Mouse (Mus musculus) megakaryocyte, embryonic 14.5 days (primary cell): ENCODE measurements around the gene Usp46. TPM values are rescaled to one million over a fixed set of nuclear protein-coding genes. Genes with fewer than 3 reads are reported as not detected.

Experiments used
- H3K27me3 ChIP-seq: replicated peaks from 2 replicates; pipeline ENCODE3; 2012; ENCODE audit warnings: inconsistent platforms
- H3K36me3 ChIP-seq: replicated peaks from 2 replicates; pipeline ENCODE3; 2012; ENCODE audit warnings: low read length, inconsistent platforms, mixed read lengths
- H3K4me1 ChIP-seq: 2 replicates; pipeline ENCODE4 v1.6.1; 2012; ENCODE audit warnings: inconsistent platforms
- H3K4me3 ChIP-seq: replicated peaks from 2 replicates; pipeline ENCODE3; 2012; ENCODE audit warnings: moderate library complexity, mild to moderate bottlenecking, inconsistent platforms
- H3K9me3 ChIP-seq: 2 replicates; pipeline ENCODE4 v1.6.1; 2012; ENCODE audit warnings: inconsistent platforms
- FLI1 ChIP-seq: IDR thresholded peaks from 2 replicates; pipeline ENCODE4 v1.6.1; 2012; ENCODE audit warnings: low read length, inconsistent platforms, mixed read lengths
- GATA1 ChIP-seq: IDR thresholded peaks from 3 replicates; pipeline ENCODE4 v1.6.1; 2012; ENCODE audit warnings: mixed read lengths, low read length, inconsistent platforms, borderline replicate concordance
- polyA plus RNA-seq: library from polyadenylated mRNA; stranded (reverse); fragments of >175 nt; gene quantifications from 2 replicates; pipeline ENCODE4 v1.2.3, GENCODE M21; 2012; ENCODE audit warnings: low replicate concordance; ENCODE audit not compliant: insufficient read depth

Usp46 gene
- polyA plus RNA-seq, 1 experiment, result 1.5 TPM

DNA sequence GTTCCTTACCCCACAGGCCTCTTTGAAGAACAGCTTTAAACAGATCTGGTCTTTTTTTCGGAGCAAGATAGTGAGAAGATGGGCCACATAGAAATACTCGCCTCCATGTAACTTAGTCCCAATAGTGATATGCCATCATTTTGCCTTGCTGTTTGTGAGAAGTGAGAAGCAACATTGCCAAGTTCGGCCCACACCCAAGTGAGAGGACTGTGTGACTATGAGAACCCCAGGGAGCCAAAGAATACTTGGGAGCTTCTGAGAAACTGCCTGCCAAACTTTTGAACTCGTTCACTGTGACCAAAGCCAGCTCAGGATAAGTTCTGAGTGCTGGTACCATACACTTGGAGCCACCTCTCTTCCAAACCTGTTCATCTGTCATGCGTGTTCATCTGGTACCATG lies 110.1 kb downstream of the Usp46 start:
- no peak for TF ChIP-seq GATA1
- TF ChIP-seq FLI1, result no peak
- H3K9me3 ChIP-seq, result 0 out of 2 replicates have a peak, but pooled peaks cover 3% of the 10 kb centered on the region
- H3K4me1 ChIP-seq, result no peaks in the 10 kb centered on the region
- no peak overlapping the region for H3K4me3 ChIP-seq
- H3K27me3 ChIP-seq, result no peaks in the 10 kb centered on the region
- H3K36me3 ChIP-seq, result no peaks in the 10 kb centered on the region

DNA sequence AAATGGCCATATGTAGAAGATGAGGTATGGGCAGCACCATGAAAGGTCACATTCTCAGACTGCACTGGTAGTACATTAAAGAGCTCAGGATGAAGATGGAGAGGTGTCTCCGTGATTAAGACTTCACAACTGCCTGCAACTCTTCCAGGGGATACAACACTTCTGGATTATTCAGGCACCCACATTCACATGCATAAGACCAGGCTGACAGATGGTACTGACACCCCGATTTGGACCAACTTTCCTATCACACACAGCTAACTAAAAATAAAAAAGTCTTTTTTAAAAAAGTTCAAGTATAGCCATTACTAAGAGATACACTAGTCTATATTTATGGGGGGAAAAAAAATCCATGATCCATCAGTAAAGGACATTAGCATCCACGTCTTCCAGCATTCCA lies 112.5 kb downstream of the Usp46 start:
- Histone ChIP-seq H3K36me3 (no peaks in the 10 kb centered on the region), H3K9me3 (no peaks in the 10 kb centered on the region), H3K27me3 (no peaks in the 10 kb centered on the region), H3K4me1 (no peaks in the 10 kb centered on the region), H3K4me3 (no peak overlapping the region)
- no peak for TF ChIP-seq FLI1
- no peak for TF ChIP-seq GATA1

DNA sequence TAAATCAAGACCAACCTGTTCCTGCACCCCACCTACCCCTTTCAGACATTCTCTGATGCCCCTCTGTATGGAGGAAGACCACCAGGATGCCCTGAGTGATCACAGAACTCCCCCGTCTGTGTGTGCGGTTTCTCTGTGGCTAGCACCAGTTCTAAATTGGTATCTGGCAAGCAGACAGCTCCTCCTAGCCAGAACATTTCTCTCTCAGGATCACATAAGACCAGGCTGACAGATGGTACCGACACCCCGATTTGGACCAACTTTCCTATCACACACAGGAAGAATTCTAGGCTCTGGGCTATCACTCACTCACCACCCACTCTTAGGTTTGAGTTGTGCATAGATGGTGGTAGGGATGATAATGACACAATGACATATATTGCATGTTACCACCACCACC lies 113.2 kb downstream of the Usp46 start:
- no peak for TF ChIP-seq GATA1
- TF ChIP-seq FLI1, result no peak

DNA sequence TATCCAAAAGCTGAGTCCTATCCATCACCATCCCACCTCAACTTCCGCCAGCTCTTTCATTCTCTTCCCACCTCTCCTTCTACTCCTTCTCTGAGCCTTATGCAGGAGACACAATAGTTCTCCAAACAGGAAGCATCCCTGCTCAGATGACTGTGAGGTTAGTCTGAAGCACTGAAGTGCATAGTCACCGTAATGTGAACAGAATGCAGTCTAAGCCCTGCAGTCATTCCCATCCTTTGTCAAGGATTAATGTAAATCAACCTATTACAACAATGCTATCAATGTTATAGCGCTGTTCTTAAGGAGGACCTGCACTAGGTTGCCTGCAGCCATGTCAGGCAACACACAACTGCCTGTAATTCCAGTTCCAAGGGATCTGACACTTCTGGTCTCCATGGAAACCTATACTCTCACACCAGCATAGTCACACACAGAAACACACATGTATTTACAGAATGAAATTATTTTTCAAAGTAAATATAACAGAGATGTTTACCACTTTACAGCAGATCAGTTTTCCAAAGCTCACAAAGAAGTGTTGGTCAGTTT lies 115.1 kb downstream of the Usp46 start:
- Histone ChIP-seq H3K4me3 (no peak overlapping the region), H3K27me3 (no peaks in the 10 kb centered on the region), H3K4me1 (no peaks in the 10 kb centered on the region), H3K9me3 (no peaks in the 10 kb centered on the region), H3K36me3 (no peaks in the 10 kb centered on the region)
- TF ChIP-seq GATA1 (no peak), FLI1 (no peak)

More for the DNA sequence above, 113.2 kb downstream of the Usp46 start:
- Histone ChIP-seq H3K4me1 (no peaks in the 10 kb centered on the region), H3K4me3 (no peak overlapping the region), H3K27me3 (no peaks in the 10 kb centered on the region), H3K36me3 (no peaks in the 10 kb centered on the region), H3K9me3 (no peaks in the 10 kb centered on the region)

DNA sequence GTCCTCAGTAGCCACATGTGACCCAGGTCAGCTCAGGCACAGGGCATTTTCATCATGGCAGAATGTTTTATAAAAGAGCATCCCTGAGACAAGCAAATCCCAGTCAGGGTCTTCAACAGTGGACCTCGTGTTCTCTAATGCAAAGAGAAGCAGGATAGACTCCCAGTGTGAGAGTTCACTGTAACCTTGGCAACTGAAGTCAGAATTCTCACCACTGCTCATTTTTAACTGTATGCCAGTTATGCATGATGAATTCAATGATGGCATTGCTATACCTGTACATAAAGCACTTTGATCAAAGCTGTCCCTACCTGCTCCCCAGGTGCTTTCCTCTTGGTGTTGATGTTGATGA lies 116.6 kb downstream of the Usp46 start:
- Histone ChIP-seq H3K36me3 (no peaks in the 10 kb centered on the region), H3K4me3 (no peak overlapping the region), H3K27me3 (no peaks in the 10 kb centered on the region), H3K9me3 (no peaks in the 10 kb centered on the region), H3K4me1 (no peaks in the 10 kb centered on the region)
- TF ChIP-seq GATA1 (no peak), FLI1 (no peak)

DNA sequence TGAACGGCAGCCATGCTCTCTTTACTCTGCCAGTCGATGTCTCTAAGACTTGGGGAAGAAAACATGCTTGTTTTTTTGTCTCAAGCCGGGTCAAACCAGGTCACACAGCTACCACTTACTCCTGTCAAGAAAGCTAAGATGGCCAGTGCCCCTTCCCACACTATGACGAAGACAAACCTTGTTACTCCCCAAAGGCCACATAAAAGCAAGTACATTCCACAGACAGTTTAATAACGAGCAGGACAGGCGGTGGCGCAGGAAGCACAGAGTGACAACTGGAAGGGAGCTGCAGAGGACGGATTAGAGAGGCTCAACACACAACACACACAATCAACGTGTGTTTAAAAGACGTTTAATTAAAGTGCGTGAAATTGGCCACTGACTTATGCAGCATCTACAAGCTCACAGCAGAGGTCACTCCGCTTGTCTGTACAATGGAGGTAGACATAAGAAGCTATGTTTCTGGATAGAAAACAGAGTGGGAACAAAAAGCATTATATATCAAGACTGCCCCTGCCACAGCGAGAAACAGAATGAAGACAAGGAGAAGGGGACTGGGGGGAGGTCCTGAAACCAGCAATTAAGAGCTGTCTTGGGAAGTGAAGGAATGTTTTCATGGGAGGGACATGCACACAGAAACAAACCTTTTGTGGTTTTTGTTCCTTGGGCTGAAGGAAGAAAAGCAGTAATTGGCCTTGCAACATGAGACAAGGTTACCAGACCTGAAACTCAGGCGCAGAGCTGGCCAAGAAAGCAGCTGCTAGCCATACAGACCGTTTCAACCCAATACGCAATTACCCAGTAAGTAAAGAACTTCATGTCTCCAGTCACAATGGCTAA lies 117.2 kb downstream of the Usp46 start:
- H3K27me3 ChIP-seq, result no peaks in the 10 kb centered on the region
- H3K9me3 ChIP-seq, result no peaks in the 10 kb centered on the region
- TF ChIP-seq FLI1, result no peak
- no peaks in the 10 kb centered on the region for H3K36me3 ChIP-seq
- no peaks in the 10 kb centered on the region for H3K4me1 ChIP-seq
- H3K4me3 ChIP-seq, result no peak overlapping the region

Other genes starting within 250 kb of the Usp46 start
- 2.0 TPM in 1 of 2 replicates, not detected in the other for gene Rasl11b, start 126.9 kb upstream of the Usp46 start, polyA plus RNA-seq